Mouse (Mus musculus) cerebellum, postnatal 4 days (tissue): ENCODE measurements around the gene Il4.
"Not testable (repeated sequence)": the region's sequence is repeated elsewhere in the genome, so short reads cannot be mapped to it uniquely, and the experiment has no call there.

ENCODE experiments used
- DNase-seq, 2 experiments: peaks; one replicate each; pipeline ENCODE4 v3.0.0; 2022; ENCODE audit warnings: low spot score in 2 of 2, mixed read lengths in 1 of 2

The Il4 gene

GRCm38 (mm10) chr11:53566646-53567045 lies 51.8 kb downstream of the Il4 start:
- DNase-seq: no peak

GRCm38 (mm10) chr11:53561986-53562385 lies 56.5 kb downstream of the Il4 start:
- DNase-seq: no peak

GRCm38 (mm10) chr11:53559980-53560379 lies 58.5 kb downstream of the Il4 start:
- DNase-seq: not testable (repeated sequence)

GRCm38 (mm10) chr11:53557992-53558391 lies 60.5 kb downstream of the Il4 start:
- not testable (repeated sequence) for DNase-seq

- DNase-seq: not testable (repeated sequence)
Measured at GRCm38 (mm10) chr11:53556529-53556928, 61.9 kb downstream of the Il4 start.
